Comparison of ENCODE assay signal across 16 mouse cellular contexts in the genomic region with DNA sequence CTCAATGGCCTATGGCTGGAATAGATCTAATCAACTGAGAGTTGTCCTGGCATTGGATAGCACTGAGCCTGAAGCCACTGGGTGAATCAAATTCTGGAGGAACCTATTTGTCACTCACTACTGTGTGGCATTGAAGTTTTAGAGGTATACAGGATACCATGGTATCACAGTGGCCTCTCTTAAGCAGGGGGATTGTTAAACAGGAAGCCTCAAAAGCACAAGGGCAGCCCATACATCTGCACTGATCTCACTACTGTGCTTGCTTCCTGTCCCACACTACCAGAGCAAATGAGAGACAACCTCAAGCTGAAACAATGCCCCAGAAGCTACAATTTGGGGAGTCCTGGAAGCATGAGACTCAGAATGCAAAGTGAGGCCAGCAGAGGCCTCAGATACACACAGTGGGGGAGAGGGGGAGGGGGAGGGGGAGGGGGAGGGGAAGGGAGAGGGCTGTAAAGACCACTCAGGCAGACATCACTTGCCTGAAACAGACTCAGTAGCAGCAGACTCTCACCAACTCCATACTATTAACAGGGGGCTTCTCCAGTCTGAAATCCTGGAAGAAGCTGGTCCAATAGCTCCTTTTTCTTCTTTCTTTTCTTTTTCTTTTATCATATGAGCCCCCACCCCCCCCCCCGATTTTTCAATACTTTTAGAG.
DNase-seq lines count a peak whose midpoint lies in the region; ATAC-seq lines count a peak whose summit lies in the region.
"Had no signal": no experiment of that assay in that cellular context is flagged by ENCODE, and none has a peak within 500 bp of the region (broad histone marks: within the 10 kb centered on the region; RNA-seq: fewer than 3 reads in every experiment).

No protein-coding gene starts in this region.

- ATAC-seq in forebrain, embryonic 11.5 days (replicated peaks; ENCODE audit: low FRiP score), result peak; percentile 64; the same call in 1 of the 2 replicates
- no peak for ATAC-seq in forebrain, embryonic 15.5 days (replicated peaks)
- ATAC-seq in midbrain, embryonic 11.5 days (ENCODE audit: low FRiP score), result peak; percentile 53
- no peak for ATAC-seq in midbrain, embryonic 14.5 days (ENCODE audit: low FRiP score, low TSS enrichment)
- ATAC-seq in neural tube, embryonic 12.5 days (ENCODE audit: low FRiP score, low read depth), result peak; percentile 48; the same call in 1 of the 2 replicates

- no peak overlapping the region for H3K4me2 ChIP-seq in forebrain, embryonic 11.5 days (ENCODE audit: low read depth, low read length, severe bottlenecking)
- H3K4me2 ChIP-seq in forebrain, embryonic 15.5 days (replicated peaks), result no peak overlapping the region
- no peak overlapping the region for H3K4me2 ChIP-seq in midbrain, embryonic 11.5 days
- no peak overlapping the region for H3K4me2 ChIP-seq in midbrain, embryonic 14.5 days (ENCODE audit: low read length)
- no peak overlapping the region for H3K4me2 ChIP-seq in neural tube, embryonic 12.5 days (replicated peaks)
- H3K4me2 ChIP-seq: heart, embryonic 12.5 days; lung, embryonic 15.5 days had no signal

- H3K4me3 ChIP-seq in forebrain, embryonic 11.5 days (ENCODE audit: low read depth, low read length), result no peak overlapping the region
- H3K4me3 ChIP-seq in forebrain, embryonic 15.5 days, result no peak overlapping the region
- no peak overlapping the region for H3K4me3 ChIP-seq in midbrain, embryonic 11.5 days (ENCODE audit: low read depth, low read length)
- H3K4me3 ChIP-seq in midbrain, embryonic 14.5 days (replicated peaks; ENCODE audit: low read depth, low read length), result no peak overlapping the region
- no peak overlapping the region for H3K4me3 ChIP-seq in neural tube, embryonic 12.5 days
- H3K4me3 ChIP-seq: heart, embryonic 12.5 days; lung, embryonic 15.5 days had no signal

- DNase-seq in forebrain, embryonic 11.5 days (ENCODE audit: low spot score), result no peak
- peak; percentile 81 for DNase-seq in midbrain, embryonic 11.5 days (ENCODE audit: low spot score, missing footprints)
- no peak for DNase-seq in midbrain, embryonic 14.5 days
- DNase-seq in T-cell, adult 2 months (ENCODE audit: low spot score), result peak; percentile 31
- no peak for DNase-seq in kidney, adult 8-10 months
- no peak for DNase-seq in layer of hippocampus, postnatal 14 days (ENCODE audit: low spot score in 2 of 2)
- DNase-seq: adrenal gland, adult 2 months; cerebellum, adult 2 months; gastrocnemius, postnatal 25 days; heart, postnatal 36 days; kidney, adult 11 months; kidney, postnatal 36 days had no signal

- WGBS in forebrain, embryonic 11.5 days, result 0% methylated on average over 1 of the region's 1 CpGs
- 33% methylated on average over 1 of the region's 1 CpGs for WGBS in forebrain, embryonic 15.5 days
- 36% methylated on average over 1 of the region's 1 CpGs for WGBS in midbrain, embryonic 11.5 days
- WGBS in midbrain, embryonic 14.5 days, result 13% methylated on average over 1 of the region's 1 CpGs
- WGBS in neural tube, embryonic 12.5 days, result 27% methylated on average over 1 of the region's 1 CpGs

- no peak overlapping the region for H3K27ac ChIP-seq in forebrain, embryonic 11.5 days (ENCODE audit: low read depth, low read length)
- no peak overlapping the region for H3K27ac ChIP-seq in forebrain, embryonic 15.5 days (replicated peaks)
- H3K27ac ChIP-seq in midbrain, embryonic 11.5 days (ENCODE audit: low read depth, low read length), result no peak overlapping the region
- H3K27ac ChIP-seq in midbrain, embryonic 14.5 days (replicated peaks; ENCODE audit: low read depth, low read length), result no peak overlapping the region
- no peak overlapping the region for H3K27ac ChIP-seq in neural tube, embryonic 12.5 days
- H3K27ac ChIP-seq: lung, embryonic 15.5 days had no signal

- H3K27me3 ChIP-seq in forebrain, embryonic 11.5 days (ENCODE audit: control insufficient read depth, insufficient read depth, low read length), result no peaks in the 10 kb centered on the region
- no peaks in the 10 kb centered on the region for H3K27me3 ChIP-seq in forebrain, embryonic 15.5 days
- no peaks in the 10 kb centered on the region for H3K27me3 ChIP-seq in midbrain, embryonic 11.5 days (ENCODE audit: control insufficient read depth, insufficient read depth, low read length)
- no peaks in the 10 kb centered on the region for H3K27me3 ChIP-seq in midbrain, embryonic 14.5 days (ENCODE audit: control insufficient read depth, insufficient read depth, low read length)
- no peaks in the 10 kb centered on the region for H3K27me3 ChIP-seq in neural tube, embryonic 12.5 days (replicated peaks)
- H3K27me3 ChIP-seq: heart, embryonic 12.5 days; lung, embryonic 15.5 days had no signal

- no peak overlapping the region for H3K9ac ChIP-seq in forebrain, embryonic 11.5 days (ENCODE audit: low read length)
- no peak overlapping the region for H3K9ac ChIP-seq in forebrain, embryonic 15.5 days (replicated peaks)
- no peak overlapping the region for H3K9ac ChIP-seq in midbrain, embryonic 11.5 days (ENCODE audit: low read length)
- H3K9ac ChIP-seq in midbrain, embryonic 14.5 days (replicated peaks; ENCODE audit: low read length), result no peak overlapping the region
- no peak overlapping the region for H3K9ac ChIP-seq in neural tube, embryonic 12.5 days
- H3K9ac ChIP-seq: heart, embryonic 12.5 days; lung, embryonic 15.5 days had no signal

- no peaks in the 10 kb centered on the region; the same call in 1 of the 2 replicates for H3K4me1 ChIP-seq in forebrain, embryonic 11.5 days (replicated peaks; ENCODE audit: control insufficient read depth, insufficient read depth, low read length)
- 0 out of 2 replicates have a peak, but pooled peaks cover 3% of the 10 kb centered on the region for H3K4me1 ChIP-seq in forebrain, embryonic 15.5 days
- peaks cover 3% of the 10 kb centered on the region; the same call in 1 of the 2 replicates for H3K4me1 ChIP-seq in midbrain, embryonic 11.5 days (ENCODE audit: control insufficient read depth, insufficient read depth, low read length)
- no peaks in the 10 kb centered on the region for H3K4me1 ChIP-seq in midbrain, embryonic 14.5 days (ENCODE audit: control insufficient read depth, insufficient read depth, low read length)
- H3K4me1 ChIP-seq in neural tube, embryonic 12.5 days, result no peaks in the 10 kb centered on the region
- H3K4me1 ChIP-seq: lung, embryonic 15.5 days had no signal

- no peaks in the 10 kb centered on the region for H3K9me3 ChIP-seq in forebrain, embryonic 11.5 days (ENCODE audit: control insufficient read depth, low read length)
- H3K9me3 ChIP-seq in forebrain, embryonic 15.5 days, result no peaks in the 10 kb centered on the region
- H3K9me3 ChIP-seq in midbrain, embryonic 11.5 days (ENCODE audit: control insufficient read depth, low read length), result no peaks in the 10 kb centered on the region
- no peaks in the 10 kb centered on the region for H3K9me3 ChIP-seq in midbrain, embryonic 14.5 days (ENCODE audit: control insufficient read depth, low read length)
- no peaks in the 10 kb centered on the region for H3K9me3 ChIP-seq in neural tube, embryonic 12.5 days
- H3K9me3 ChIP-seq: heart, embryonic 12.5 days; lung, embryonic 15.5 days had no signal

- H3K36me3 ChIP-seq in forebrain, embryonic 11.5 days (ENCODE audit: control insufficient read depth, insufficient read depth, low read length), result no peaks in the 10 kb centered on the region
- H3K36me3 ChIP-seq in forebrain, embryonic 15.5 days, result no peaks in the 10 kb centered on the region
- no peaks in the 10 kb centered on the region for H3K36me3 ChIP-seq in midbrain, embryonic 11.5 days (ENCODE audit: control insufficient read depth, insufficient read depth, low read length)
- no peaks in the 10 kb centered on the region for H3K36me3 ChIP-seq in midbrain, embryonic 14.5 days (ENCODE audit: control insufficient read depth, insufficient read depth, low read length)
- no peaks in the 10 kb centered on the region for H3K36me3 ChIP-seq in neural tube, embryonic 12.5 days
- H3K36me3 ChIP-seq: heart, embryonic 12.5 days; lung, embryonic 15.5 days had no signal

Comparison
In these comparisons a context has a peak if more than half of its experiments do, and no peak if none do; other contexts are left out.
1. ATAC-seq: peak in forebrain, embryonic 11.5 days (single experiment), midbrain, embryonic 11.5 days (single experiment) and neural tube, embryonic 12.5 days (single experiment); none in forebrain, embryonic 15.5 days (single experiment) and midbrain, embryonic 14.5 days (single experiment).
2. DNase-seq: peak in midbrain, embryonic 11.5 days (single experiment) and T-cell, adult 2 months (single experiment); none in forebrain, embryonic 11.5 days (single experiment), midbrain, embryonic 14.5 days (single experiment), kidney, adult 8-10 months (0 of 2) and layer of hippocampus, postnatal 14 days (0 of 2).